Mouse (Mus musculus): ENCODE measurements around the gene Marveld2.

GRCm38 (mm10) chr13:100601034-100601433 lies 15.7 kb downstream of the Marveld2 start:
- TF ChIP-seq CTCF (IDR thresholded peaks at IDR 0.05; ENCODE audit: low read depth) (no peak), EP300 (IDR thresholded peaks at IDR 0.05; ENCODE audit: low read depth) (no peak)
